Mouse (Mus musculus) testis, postnatal 14 days (tissue): Measurements from ENCODE around the gene Bub1b.
A peak's percentile ranks its signal among the peaks of the same experiment; 100 is the strongest.

Source experiments
- DNase-seq: peaks from one replicate; pipeline ENCODE4 v3.0.0; 2021; ENCODE audit warnings: low spot score

Bub1b gene

DNA sequence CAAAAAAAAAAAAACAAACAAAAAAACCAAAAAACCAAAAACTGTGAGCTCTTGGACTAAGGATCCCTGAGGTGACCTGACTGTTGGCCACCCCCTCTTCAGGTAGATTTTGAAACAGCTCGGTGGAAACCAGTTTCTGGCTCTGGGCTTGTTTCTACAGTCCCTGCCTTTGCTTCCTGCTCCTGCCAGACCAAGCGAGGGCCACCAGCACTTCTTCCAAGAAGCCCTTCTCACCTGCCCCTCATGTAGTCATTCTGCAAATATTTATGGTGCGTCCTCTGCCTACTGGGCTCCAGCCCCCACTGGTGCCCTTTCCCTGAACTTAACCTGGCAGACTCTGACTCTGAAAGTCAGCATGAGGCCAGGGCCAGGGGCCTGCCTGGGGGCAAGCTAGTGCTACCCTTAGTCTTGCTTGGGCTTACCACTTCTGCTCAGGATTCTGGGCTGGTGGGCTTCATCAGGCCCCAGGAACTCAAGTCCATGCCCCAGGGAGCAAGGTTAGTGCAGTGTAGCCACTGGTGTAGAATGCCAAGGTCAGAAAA lies 67.0 kb downstream of the Bub1b start:
- no peak for DNase-seq

DNA sequence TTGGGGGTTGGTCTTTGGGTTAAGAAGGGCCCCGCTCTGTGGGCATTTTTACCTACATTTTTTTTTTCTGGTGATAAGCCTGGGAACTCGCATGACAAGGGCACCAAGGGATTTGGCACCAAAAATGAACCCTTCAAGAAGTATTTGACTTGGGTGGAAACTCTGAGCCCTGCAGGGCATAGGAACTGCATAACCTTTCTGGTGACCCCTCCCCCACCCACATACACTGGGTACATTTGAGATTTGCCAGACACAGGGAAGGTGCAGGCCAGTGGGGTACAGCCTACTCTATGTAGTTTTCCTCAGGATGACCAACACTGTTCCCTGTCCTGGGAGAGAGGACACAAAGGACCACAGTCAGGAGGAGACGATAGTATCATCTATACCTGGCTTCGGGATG lies 67.6 kb downstream of the Bub1b start:
- no peak for DNase-seq

DNA sequence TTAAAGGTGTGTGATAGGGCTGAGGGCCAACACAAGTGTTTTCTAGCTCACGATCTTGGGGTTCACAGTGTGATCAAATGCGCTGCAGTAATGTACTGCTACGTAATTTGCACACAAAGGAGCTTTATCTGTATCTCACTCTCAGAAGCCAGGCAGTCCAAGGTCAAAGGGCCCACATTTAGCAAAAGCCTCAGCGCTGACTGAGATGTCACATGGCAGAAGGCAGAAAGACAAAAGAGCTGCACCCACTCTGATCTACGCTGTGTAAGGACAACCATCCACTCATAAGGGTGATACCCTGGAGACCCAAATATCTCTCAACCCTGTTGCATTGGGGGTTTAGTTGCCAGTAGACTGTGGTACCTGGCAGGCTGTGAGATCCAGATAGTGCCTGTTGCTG lies 69.2 kb downstream of the Bub1b start:
- no peak for DNase-seq

DNA sequence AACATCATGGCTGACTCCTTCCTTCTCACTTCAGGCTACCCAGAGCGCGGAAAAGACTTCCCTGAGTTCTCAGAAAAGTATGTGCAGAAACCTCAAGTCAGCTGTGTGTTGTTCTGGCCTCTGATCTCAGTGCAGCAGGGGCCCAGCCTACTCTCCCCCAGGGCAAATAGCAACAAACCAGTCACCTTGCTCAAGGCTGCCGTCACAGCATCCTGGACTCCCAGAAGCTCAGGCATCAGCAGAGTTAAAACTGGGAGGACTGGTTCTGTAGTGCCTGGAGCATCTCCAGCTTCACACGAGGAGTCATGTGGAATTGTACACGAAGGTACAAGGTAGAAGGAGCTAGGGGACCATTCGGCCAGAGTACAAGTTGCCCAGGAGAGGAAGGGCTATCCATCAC lies 71.2 kb downstream of the Bub1b start:
- no peak for DNase-seq

DNA sequence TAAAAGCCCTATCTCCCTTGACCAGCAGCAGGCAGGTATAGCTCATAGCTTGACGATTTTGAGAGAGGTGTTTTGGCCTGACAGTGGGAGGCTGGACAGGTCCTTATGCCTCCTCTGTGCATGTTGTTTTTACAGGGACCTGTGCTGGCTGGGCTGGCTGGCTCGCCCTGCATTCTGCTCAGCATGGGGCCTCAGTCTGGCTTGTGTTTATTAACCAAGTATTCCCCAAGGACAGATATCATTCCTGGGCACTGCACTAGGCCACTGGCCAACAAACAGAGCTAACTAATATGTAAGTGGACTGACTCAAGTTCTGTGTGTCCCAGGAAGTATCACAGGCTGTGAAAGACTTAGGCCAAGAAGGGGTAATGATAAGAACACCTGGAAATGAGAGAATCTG lies 71.8 kb downstream of the Bub1b start:
- peak; percentile 39 for DNase-seq

DNA sequence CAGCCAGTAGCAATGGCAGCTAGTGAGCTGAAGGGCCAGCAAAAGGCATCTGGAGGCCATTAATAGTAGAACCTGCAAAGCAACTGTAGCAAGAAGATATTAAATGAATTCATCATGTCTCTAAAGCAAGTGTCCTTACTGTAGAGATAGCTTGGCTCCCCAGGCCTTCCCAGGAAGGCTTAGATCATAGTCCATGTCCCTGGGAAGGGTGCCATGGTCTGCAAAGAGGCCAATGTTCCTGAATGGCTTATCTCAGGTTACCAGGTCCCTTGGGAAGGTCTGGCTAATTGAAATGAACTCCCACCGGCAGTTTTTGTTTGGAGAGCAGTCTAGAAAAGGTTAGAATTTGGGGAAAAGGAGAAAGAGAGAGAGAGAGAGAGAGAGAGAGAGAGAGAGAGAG lies 73.7 kb downstream of the Bub1b start:
- DNase-seq, result no peak

DNA sequence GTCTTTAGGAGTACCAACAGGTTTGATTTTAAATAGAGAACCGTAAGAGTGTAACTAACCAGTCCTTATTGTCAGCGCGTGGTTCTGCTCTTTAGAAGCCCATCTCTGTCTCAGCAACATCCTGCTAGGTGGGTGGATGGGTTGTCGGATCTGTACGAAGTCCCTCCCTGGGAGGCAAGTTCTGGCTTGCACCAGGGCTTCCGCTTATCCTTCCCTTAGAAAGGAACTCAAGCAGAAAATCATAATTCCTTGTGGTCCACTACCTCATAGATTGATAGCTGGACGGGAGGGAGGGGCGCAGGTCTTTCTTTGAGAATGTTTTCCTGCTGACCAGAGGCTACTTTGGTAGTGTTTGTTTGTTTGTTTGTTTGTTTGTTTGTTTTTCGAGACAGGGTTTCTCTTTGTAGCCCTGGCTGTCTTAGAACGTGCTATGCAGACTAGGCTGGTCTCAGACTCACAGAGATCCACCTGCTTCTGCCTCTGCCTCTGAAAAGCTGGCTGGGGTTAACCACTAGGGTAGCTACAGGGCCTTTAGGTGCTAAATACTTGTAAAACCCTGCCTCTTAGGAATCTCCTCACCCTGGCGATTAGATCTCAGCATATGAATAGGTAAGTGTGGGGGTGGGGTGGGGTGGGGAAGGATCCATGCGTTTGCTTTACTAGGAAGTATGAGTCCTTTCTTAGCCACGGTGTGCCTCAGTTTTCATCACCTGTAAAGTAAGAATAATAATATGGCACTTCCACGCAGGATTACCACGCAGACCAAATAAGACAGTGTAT lies 75.9 kb downstream of the Bub1b start:
- DNase-seq, result no peak

DNA sequence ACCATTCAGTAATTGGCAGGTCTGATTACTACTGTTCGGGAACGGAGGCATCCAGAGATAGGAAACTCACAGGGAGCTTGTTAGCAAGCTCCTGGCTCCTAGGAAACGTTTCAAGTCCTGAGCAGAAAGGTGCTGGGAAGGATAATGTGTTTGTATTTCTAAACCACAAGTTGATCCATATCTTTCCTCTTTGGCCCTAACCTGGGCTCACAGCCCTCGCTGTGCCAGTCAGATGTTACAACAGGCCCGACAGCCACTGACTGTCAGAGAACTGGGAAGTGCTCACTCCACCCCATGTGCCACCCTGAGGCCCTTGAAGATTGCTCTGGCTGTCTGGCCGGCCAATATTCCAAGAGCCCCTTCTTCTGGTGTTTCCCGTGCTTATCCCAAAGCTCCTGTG lies 76.5 kb downstream of the Bub1b start:
- no peak for DNase-seq

DNA sequence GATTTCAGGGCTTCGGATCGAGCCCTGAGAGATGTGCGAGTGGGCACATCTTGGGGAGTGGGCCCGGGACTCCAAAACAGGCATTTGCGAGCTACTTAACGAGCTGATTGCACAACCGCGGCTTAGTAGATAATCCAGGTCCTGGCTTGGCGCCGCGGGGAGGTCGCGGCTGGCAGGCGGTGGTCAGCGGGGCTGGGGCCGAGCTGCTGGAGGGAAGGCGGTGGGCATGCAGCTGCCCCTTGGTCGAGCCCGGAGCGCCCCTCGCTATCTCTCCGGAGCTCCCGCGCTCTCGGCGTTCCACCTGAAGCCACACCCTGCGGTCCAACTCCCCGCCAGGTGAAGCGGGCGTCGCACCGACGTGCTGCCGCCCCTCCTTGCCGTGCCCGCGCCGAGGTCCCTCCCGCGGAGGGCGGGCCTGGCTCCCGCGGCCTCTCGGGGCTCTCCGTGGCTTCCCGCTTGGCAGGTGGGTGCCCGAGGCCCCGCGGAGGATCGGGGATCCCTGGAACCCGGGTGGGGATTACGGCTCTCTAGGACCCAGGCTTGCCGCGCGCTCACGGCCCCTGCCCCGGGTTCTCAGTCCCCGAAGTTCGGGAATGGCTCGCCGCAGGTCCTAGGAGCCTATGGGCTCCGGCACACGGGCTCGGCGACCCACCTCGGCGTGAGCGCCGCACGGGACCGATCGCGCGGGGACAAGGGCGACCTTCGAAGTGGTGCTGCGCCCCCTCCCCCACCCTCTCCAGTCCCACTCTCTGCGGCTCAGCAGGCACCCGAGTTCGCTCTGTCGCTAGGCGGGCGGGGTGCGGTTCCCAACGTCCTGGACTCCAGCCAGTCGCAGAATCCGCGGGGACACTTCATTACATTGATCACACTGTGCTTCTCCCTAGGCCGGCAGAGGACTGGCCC lies 79.1 kb downstream of the Bub1b start:
- no peak for DNase-seq

DNA sequence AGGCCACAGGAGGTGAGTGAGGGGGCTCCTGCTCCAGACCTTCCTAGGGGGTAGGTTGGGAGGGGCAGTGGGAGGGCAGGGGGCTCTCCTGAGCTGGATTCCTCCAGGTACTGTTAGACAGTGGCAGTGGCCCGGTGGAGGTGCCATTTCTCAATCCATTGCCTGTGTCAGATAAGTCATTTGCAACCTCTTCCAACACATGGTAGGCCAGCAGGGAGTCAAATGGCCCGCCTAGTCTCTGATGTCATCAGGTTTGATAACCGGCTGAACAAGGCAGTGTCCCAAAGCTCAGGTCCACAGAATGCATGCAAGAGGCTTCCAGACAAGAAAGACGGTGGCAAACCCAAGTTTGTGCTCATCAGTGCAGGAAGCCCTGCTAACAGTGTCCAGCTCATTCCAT lies 79.8 kb downstream of the Bub1b start:
- DNase-seq, result peak; percentile 40

DNA sequence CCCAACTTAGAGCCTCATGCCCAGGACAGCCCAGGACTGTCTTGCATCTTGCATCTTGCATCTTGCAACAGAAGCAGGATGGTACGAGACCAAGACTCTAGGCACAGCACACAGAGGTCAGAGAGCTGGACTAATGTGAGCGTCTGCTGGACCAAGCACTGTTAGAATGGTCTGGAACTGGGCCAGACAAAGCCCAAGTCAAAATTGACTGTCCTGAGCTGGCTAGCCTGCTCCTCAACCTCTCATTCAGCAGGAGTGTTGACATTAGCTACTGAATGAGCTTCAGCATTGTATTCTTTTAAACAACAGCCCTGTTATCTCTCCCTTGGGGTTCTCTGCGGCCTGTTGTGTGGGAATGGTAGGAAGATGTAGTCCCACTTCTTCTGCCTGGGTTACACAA lies 81.6 kb downstream of the Bub1b start:
- no peak for DNase-seq

DNA sequence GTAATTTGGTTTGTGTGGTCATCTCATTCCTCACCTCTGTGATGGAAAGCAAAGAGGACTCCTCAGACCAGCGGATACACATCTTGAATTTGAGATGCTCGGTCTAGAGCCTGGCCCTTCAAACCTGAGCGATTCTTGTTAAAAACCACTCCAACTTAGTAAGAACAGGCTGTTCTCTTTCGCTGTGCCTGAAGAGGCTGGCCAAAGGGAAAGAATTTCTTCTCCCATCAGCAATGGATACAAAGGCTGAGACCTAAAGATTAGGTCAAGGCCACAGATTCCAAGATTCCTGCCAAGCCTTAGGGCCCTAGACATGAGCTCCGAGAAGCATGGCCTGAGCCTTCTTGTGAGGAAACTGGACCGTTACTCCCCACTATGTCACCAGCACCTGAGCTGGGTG lies 82.9 kb downstream of the Bub1b start:
- peak; percentile 76 for DNase-seq

DNA sequence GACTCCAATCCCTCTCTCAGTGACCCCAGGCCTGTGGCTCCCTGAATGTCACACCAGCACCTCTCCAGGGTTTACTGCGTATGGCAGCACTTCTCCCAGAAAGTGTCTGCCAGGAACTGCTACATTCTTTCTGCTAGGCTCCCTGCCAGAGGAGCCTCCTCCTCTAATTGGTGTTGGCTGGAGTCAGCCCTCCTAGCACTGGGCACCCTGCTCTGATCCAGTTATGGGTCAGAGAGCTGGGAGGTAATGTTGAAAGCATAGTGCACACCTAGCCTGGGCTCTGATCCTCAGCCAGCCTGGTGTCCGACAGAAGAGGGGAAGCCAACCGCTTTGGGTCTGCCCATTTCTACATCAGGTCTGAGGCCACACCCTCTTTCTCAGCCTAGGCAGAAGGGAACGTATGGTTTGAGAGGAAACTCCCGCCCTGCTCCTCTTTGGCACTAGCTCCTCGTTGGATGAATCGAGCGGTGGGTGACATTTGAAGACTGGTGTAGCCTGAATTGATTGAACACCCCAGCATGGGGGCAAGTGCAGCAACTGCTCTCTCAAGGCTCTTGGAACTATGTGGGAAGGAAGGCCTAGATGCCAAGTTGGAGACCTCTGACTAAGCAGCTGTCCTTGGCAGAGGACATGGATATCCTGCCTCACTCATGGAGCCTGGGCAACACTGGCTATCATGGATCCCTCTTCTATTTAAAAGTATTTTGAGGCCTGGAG lies 84.7 kb downstream of the Bub1b start:
- peak; percentile 62 for DNase-seq

DNA sequence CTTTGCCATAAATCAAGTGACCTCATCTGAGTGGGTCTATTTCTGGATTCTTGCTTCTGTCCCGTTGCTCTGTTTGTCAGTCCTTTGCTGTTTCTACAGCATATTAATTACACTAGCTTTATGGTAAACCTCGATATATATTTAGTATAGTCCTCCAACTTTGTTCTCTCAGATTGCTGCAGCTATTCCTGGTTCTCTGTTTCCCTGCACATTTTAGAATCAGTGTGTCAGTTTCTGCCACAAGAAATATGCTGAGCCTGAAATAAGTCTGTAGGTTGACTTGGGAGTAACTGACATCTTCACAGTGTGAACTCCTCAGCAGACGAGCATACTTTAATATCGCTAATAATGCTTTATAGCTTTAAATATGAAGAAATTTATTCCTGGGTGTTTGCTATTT lies 87.1 kb downstream of the Bub1b start:
- no peak for DNase-seq

DNA sequence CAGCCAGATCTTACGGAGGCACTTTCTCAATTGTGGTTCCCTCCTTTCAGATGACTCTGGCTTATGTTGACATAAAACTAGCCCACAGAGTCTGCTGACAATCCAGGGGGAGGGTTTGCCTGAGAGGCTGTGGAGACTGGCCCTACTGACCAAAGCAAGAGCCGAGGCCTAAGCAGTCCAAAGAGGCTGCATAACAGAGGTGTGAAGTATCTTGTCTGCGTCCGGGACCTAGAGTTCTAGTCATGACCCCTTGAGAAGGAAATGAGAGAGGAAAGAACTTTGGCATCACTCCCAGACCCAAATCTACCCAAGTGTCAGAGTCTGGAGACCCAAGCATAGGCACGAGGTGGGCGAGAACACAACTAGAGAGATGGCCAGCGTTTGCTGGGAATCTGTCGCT lies 88.7 kb downstream of the Bub1b start:
- DNase-seq, result no peak

DNA sequence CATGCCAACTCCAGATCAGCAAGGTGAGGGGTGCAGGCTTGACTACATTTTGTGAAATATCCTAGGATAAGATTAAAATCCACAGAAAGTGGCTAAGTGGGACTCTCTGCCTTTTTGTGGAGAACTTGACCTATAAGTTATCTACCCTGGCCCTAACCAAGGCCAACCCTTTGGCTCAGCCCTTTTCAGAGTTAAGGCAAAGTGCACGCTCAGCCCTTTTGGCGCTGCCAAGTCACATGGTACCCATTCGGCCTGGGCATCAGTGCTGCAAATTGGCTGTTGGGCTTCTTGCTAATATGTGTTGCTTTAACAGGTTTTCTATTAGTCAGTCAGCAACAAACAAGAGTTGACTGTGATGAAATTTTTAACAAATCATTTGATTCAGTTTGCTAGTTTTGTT lies 89.8 kb downstream of the Bub1b start:
- peak; percentile 54 for DNase-seq

DNA sequence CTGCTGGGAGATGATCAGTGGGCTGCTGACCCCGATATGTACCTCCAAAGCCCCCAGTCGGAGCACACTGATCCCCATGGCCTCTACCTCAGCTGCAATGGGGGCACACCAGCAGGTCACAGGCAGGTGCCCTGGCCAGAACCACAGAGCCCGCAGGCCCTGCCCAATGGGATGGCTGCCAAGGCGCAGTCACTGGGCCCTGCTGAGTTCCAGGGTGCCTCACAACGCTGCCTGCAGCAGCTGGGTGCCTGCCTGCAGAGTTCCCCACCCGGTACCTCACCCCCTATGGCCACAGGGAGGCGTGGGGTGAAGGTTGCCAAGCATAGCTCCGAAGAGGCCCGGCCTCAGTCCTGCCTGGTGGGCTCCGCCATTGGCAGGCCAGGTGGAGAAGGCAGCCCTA lies 91.9 kb downstream of the Bub1b start:
- DNase-seq, result no peak
